Mouse (Mus musculus) liver, embryonic 15.5 days (tissue): ENCODE results near the gene Epo. TPM values are rescaled to one million over a fixed set of nuclear protein-coding genes. Genes with fewer than 3 reads are reported as not detected.

Source experiments
- ATAC-seq: fragments of 200-750 bp; cut with Nextera tagmentation; 2 replicates; pipeline ENCODE4 v1.8.0; 2017; ENCODE audit warnings: moderate number of reproducible peaks, mild to moderate bottlenecking, moderate library complexity; ENCODE audit not compliant: insufficient read depth
- H3K27ac ChIP-seq: fragments of 300-500 bp; sonication (generic); replicated peaks from 2 replicates; pipeline ENCODE4 v1.5.1; 2015; ENCODE audit warnings: mild to moderate bottlenecking, inconsistent platforms
- H3K27me3 ChIP-seq: fragments of 300-500 bp; sonication (generic); 2 replicates; pipeline ENCODE4 v1.6.1; 2015; ENCODE audit warnings: mild to moderate bottlenecking, inconsistent platforms
- H3K36me3 ChIP-seq: fragments of 300-500 bp; sonication (generic); replicated peaks from 2 replicates; pipeline ENCODE4 v1.6.1; 2015; ENCODE audit warnings: moderate library complexity, mild to moderate bottlenecking, inconsistent platforms
- H3K4me1 ChIP-seq: fragments of 300-500 bp; sonication (generic); replicated peaks from 2 replicates; pipeline ENCODE4 v1.6.1; 2015; ENCODE audit warnings: inconsistent platforms
- H3K4me2 ChIP-seq: fragments of 300-500 bp; sonication (generic); 2 replicates; pipeline ENCODE4 v1.6.1; 2015; ENCODE audit warnings: moderate library complexity, mild to moderate bottlenecking, inconsistent platforms
- H3K4me3 ChIP-seq: fragments of 300-500 bp; sonication (generic); replicated peaks from 2 replicates; pipeline ENCODE4 v1.5.1; 2015; ENCODE audit warnings: mild to moderate bottlenecking, inconsistent platforms
- H3K9ac ChIP-seq: fragments of 300-500 bp; sonication (generic); 2 replicates; pipeline ENCODE4 v1.6.1; 2015; ENCODE audit warnings: moderate library complexity, mild to moderate bottlenecking, inconsistent platforms
- H3K9me3 ChIP-seq: fragments of 300-500 bp; sonication (generic); replicated peaks from 2 replicates; pipeline ENCODE4 v1.6.1; 2016; ENCODE audit warnings: inconsistent platforms
- WGBS: fragments of 180-500 bp; shearing (Covaris S2); methylation state at CpG from one replicate; pipeline ENCODE4 v1.1.7; 2015; ENCODE audit warnings: mixed read lengths; ENCODE audit not compliant: insufficient replicate concordance; 5-methylcytosine and 5-hydroxymethylcytosine counted together
- polyA plus RNA-seq: library from polyadenylated mRNA; unstranded; fragments of >200 nt; fragmentation: Nextera tagmentation; extraction: Ambion mirVana; gene quantifications from 2 replicates; pipeline ENCODE4 v1.2.1, GENCODE M21; 2015

Gene Epo
- polyA plus RNA-seq, 1 experiment from 2014 or later = 1.0 TPM

DNA sequence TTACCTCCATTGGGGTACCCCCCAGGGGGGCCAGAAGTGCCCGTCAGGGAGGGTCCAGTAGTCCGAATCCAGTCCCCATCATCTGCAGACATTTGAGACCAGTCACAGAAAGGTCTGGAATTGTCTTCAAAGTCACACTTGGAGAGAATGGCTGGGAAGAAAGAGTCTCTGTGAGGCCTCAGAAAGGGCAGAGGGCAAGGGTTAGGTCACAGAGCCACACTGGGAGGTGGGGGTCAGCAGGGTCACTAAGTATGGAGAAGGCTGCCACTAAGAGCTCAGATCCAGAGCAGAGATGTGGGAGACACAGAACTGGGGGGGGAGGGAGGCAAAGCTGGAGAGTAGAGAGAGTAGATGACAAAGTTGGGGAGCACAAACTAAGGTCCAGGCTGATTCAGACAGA lies 58.7 kb downstream of the Epo start:
- no peaks in the 10 kb centered on the region for H3K9me3 ChIP-seq
- H3K27ac ChIP-seq = no peak overlapping the region
- H3K9ac ChIP-seq = no peak overlapping the region
- no peaks in the 10 kb centered on the region for H3K4me1 ChIP-seq
- H3K4me2 ChIP-seq = no peak overlapping the region
- WGBS = 24% methylated on average over 2 of the region's 2 CpGs
- ATAC-seq = no peak
- H3K36me3 ChIP-seq = no peaks in the 10 kb centered on the region
- H3K4me3 ChIP-seq = no peak overlapping the region
- H3K27me3 ChIP-seq = no peaks in the 10 kb centered on the region; the same call in 1 of the 2 replicates

DNA sequence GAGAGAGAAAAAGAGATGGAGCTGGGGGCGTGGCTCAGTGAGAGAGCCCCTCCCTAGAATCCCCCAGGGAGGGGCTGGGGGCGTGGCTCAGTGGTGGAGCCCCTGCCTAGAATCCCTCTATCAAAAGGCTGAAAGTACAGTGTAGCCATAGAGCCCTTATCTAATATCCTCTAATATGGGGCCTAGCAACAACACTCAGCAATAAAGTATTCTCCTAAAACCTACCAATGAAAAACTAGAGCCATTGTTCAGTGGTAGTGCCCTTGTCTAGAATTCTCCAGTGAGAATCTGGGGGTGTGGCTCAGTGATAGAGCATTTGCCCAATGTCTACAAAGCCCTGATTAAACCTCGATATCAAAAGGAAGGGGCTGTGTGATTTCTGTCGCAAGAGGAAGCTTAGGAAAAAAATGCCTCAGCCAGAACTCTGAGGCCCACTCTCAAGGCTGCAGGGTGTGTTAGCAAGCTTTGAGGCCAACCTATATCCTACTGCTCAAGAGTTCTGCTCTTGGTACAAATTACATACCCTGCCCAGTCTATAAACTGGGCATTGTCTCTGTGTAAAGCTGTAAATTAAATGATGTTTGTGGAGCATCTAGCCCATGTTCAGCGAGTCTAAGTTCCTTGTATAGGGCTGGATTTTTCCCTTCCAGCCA lies 60.7 kb downstream of the Epo start:
- H3K9ac ChIP-seq = no peak overlapping the region
- WGBS = 31% methylated on average over 5 of the region's 5 CpGs
- H3K4me1 ChIP-seq = no peaks in the 10 kb centered on the region
- no peak overlapping the region for H3K4me3 ChIP-seq
- H3K27me3 ChIP-seq = no peaks in the 10 kb centered on the region; the same call in 1 of the 2 replicates
- peak; percentile 22; the same call in 1 of the 2 replicates for ATAC-seq
- H3K36me3 ChIP-seq = no peaks in the 10 kb centered on the region
- H3K9me3 ChIP-seq = no peaks in the 10 kb centered on the region
- H3K27ac ChIP-seq = no peak overlapping the region
- no peak overlapping the region for H3K4me2 ChIP-seq

DNA sequence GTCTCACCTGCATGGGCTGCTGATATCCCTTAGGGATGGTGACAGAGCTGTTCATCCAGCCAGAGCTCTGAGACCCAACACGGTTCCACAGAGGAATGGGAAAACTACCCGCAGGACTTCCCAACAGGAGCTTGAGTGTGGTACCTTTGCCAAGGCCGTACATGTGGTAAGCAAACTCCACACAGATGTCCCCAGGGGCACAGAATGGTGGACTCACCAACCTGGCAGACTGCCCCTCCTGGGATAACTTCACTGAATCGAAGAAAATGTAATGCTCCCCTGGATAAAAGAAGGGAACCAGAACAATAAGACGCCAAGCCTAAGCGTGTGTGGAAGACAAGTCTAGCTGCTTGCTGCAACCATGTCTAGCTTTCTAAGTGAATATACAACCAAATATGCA lies 66.1 kb downstream of the Epo start:
- no peak overlapping the region for H3K27ac ChIP-seq
- no peak overlapping the region for H3K9ac ChIP-seq
- no peaks in the 10 kb centered on the region for H3K4me1 ChIP-seq
- 79% methylated on average over 6 of the region's 6 CpGs for WGBS
- H3K36me3 ChIP-seq = no peaks in the 10 kb centered on the region
- no peaks in the 10 kb centered on the region; the same call in 1 of the 2 replicates for H3K27me3 ChIP-seq
- H3K4me3 ChIP-seq = no peak overlapping the region
- H3K9me3 ChIP-seq = no peaks in the 10 kb centered on the region
- no peak overlapping the region for H3K4me2 ChIP-seq
- no peak for ATAC-seq

DNA sequence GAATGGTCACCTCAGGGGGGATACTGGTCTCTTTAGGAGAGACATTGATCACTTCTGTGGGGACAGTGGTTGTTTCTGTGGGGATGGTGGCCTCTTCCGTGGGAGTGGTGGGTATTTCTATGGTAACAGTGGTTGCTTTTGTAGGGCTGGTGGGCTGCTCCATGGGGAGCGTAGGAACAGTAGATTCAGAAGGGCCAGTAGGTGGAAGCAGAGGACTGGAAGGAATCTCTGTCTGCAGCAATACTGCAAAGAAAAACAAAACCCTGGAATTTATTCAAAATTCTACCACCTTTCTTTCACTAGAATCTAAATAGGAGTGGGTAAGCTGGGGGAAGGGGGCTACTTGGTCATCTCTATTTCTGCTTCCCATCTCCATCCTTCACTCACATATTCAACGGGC lies 68.0 kb downstream of the Epo start:
- 42% methylated on average over 3 of the region's 3 CpGs for WGBS
- no peak for ATAC-seq

DNA sequence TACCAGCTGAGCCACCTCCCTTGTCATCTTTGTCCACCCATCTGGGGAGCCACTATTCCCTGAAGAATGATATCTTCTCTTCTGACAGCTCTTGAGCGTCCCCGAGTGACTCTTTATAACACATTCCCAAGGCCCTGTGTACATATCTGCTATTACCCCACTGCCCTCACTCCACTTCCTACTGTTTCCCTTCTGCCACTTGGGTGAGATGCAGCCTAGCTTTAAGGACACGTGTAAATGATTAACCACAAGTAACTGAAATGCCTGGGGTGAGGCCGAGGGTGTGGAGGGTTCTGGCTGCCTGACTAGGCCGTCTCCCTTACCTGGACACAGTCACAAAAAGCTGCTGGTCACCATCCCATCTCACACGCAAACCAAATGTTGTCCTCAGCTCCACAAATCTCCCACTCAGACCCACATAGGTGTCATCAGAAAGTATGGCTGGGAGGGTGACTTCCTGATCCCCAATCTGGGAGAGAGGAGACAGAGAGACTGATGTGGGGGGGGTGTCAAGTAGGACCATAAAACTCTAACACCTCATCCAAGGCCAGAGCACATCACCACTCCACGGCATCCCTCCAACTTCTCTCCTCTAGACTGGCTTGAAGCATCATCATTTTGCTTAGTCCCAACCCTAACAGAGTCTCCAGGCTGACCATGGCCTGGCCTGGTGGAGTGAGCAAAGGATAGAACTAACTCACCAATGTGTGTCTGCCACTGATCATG lies 77.0 kb downstream of the Epo start:
- no peak overlapping the region for H3K4me3 ChIP-seq
- H3K9me3 ChIP-seq = no peaks in the 10 kb centered on the region
- no peak overlapping the region for H3K9ac ChIP-seq
- peak; percentile 77 for ATAC-seq
- no peaks in the 10 kb centered on the region for H3K27me3 ChIP-seq
- no peaks in the 10 kb centered on the region for H3K4me1 ChIP-seq
- WGBS = 39% methylated on average over 7 of the region's 7 CpGs
- no peaks in the 10 kb centered on the region for H3K36me3 ChIP-seq
- H3K27ac ChIP-seq = no peak overlapping the region
- H3K4me2 ChIP-seq = no peak overlapping the region

More for the DNA sequence above, 68.0 kb downstream of the Epo start:
- H3K4me1 ChIP-seq = no peaks in the 10 kb centered on the region
- H3K4me3 ChIP-seq = no peak overlapping the region
- H3K9ac ChIP-seq = no peak overlapping the region
- no peaks in the 10 kb centered on the region for H3K36me3 ChIP-seq
- no peak overlapping the region for H3K27ac ChIP-seq
- H3K4me2 ChIP-seq = no peak overlapping the region
- no peaks in the 10 kb centered on the region for H3K27me3 ChIP-seq
- no peaks in the 10 kb centered on the region for H3K9me3 ChIP-seq

DNA sequence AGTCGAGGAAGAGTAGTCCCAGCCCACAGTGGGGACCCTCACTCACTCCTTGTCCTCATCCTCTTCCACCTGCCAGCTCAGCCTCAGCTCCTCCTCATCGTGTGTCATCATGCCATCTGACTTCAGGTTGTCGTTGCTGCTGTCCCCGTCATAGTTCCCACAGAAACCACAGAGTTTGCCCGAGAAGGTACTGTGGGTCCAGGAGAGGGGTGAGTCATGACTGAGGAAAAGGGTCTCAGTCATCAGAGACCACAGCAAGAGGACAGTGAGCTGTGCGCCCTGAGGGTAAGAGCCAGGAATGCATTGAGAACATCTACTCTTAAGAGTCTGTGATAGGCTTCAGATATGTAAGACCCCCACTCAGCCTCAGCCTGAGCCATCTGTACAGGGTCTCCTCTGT lies 77.8 kb downstream of the Epo start:
- no peaks in the 10 kb centered on the region for H3K9me3 ChIP-seq
- WGBS = 22% methylated on average over 6 of the region's 6 CpGs
- no peaks in the 10 kb centered on the region for H3K27me3 ChIP-seq
- no peak overlapping the region for H3K4me2 ChIP-seq
- H3K4me3 ChIP-seq = no peak overlapping the region
- H3K36me3 ChIP-seq = no peaks in the 10 kb centered on the region
- no peaks in the 10 kb centered on the region for H3K4me1 ChIP-seq
- no peak overlapping the region for H3K9ac ChIP-seq
- H3K27ac ChIP-seq = no peak overlapping the region
- no peak for ATAC-seq

DNA sequence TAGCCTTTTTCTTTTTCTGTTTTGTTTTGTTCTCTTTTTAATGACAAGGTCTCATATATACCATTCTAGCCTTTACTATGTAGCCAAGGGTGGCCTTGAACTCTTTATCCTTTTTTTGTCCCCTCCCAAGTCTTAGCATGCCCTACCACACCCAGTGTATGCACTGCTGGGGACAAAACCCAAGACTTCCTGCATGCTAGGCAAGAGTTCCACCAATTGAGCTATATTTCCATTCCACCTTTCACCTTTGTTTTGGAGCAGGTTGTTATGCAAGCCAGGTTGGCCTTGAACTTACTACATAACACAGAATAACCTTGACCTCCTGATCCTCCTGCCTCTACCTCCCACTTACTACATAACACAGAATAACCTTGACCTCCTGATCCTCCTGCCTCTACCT lies 87.5 kb downstream of the Epo start:
- no peak overlapping the region for H3K4me3 ChIP-seq
- no peaks in the 10 kb centered on the region for H3K36me3 ChIP-seq
- no peaks in the 10 kb centered on the region for H3K4me1 ChIP-seq
- H3K27me3 ChIP-seq = no peaks in the 10 kb centered on the region
- no peak overlapping the region for H3K9ac ChIP-seq
- H3K9me3 ChIP-seq = no peaks in the 10 kb centered on the region
- no peak overlapping the region for H3K27ac ChIP-seq
- ATAC-seq = no peak
- H3K4me2 ChIP-seq = no peak overlapping the region

DNA sequence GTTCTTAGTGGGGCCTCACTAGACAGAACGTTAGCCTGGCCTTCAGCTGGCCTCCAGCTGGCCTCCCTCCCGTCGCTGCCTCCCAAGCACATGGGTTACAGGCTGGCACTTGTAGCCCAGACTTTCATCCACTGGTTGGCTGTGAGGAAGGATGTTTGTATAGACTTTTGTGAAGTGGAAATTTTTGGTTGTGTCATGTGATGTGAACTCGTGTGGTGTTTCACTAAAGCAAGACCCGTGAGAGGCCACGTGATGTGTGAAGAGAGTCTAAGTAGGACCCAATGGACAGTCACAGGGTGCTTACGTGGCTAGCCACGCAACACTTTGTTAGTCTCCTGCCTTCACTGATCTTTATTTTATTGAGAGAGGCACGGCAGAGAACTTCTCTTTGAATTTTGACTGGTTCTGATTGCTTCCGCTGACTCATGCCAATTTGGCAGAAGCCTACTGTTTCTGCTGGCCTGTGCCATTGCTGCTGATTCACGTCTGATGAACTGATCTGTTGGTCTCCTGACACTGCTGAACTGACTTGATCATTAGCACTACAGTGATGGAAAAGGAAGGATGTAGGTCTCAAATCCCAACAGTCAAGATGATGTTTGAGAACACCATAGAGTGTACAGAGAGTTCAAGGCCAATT lies 92.7 kb downstream of the Epo start:
- no peak for ATAC-seq
- no peaks in the 10 kb centered on the region for H3K4me1 ChIP-seq
- H3K27ac ChIP-seq = no peak overlapping the region
- no peaks in the 10 kb centered on the region for H3K27me3 ChIP-seq
- no peaks in the 10 kb centered on the region for H3K9me3 ChIP-seq
- no peak overlapping the region for H3K4me2 ChIP-seq
- no peaks in the 10 kb centered on the region for H3K36me3 ChIP-seq
- H3K9ac ChIP-seq = no peak overlapping the region
- H3K4me3 ChIP-seq = no peak overlapping the region
- 64% methylated on average over 11 of the region's 11 CpGs for WGBS

DNA sequence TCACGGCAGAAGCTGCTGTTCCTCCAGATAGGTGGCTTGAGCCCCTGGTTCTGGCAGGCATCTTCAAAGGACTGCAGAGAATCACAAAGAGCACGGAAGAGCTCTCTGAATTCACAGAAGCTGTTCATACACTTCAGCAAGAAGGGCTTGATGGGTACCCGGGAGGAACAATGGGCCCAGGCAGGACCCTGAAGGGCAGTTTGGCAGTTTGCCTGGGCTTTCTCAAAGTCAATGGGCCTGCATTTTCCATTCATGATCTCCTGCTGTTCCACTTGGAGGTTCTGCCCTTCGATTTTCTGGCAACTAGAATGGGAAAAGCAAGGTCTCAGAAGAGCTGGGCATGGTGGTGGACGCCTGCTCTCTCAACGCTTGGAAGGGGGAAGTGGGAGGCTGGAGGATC lies 99.2 kb downstream of the Epo start:
- ATAC-seq = no peak
- Histone ChIP-seq H3K4me1 (no peaks in the 10 kb centered on the region), H3K36me3 (no peaks in the 10 kb centered on the region), H3K27ac (no peak overlapping the region), H3K9me3 (no peaks in the 10 kb centered on the region), H3K9ac (no peak overlapping the region), H3K4me3 (no peak overlapping the region), H3K4me2 (no peak overlapping the region), H3K27me3 (no peaks in the 10 kb centered on the region)
- 37% methylated on average over 6 of the region's 6 CpGs for WGBS
